Mouse (Mus musculus) 3T3-L1 (cell line): Measurements from ENCODE around the gene Kxd1.

Source experiments
- DNase-seq: peaks from one replicate; pipeline ENCODE4 v3.0.0-alpha.2; 2015; ENCODE audit warnings: low read depth, low spot score

Gene Kxd1

GRCm38 (mm10) chr8:70527512-70528181, at the start of gene Kxd1, which contains the start of gene Fkbp8:
TSS of gene Kxd1 (minus strand) at chr8:70527956.
TSS of gene Fkbp8 (plus strand) at chr8:70527724.
- DNase-seq: peak; percentile 94

GRCm38 (mm10) chr8:70577207-70577606, 49.5 kb upstream of the Kxd1 start:
- DNase-seq: no peak

- DNase-seq: peak; percentile 57
These were observed 47.2 kb upstream of the Kxd1 start for GRCm38 (mm10) chr8:70574915-70575314.

- no peak for DNase-seq
These were observed 46.5 kb upstream of the Kxd1 start for GRCm38 (mm10) chr8:70574302-70574701.

GRCm38 (mm10) chr8:70570990-70571389, 43.2 kb upstream of the Kxd1 start:
- DNase-seq: no peak

GRCm38 (mm10) chr8:70570360-70570759, 42.6 kb upstream of the Kxd1 start:
- DNase-seq: no peak

GRCm38 (mm10) chr8:70565561-70565960, 37.8 kb upstream of the Kxd1 start:
- no peak for DNase-seq

- DNase-seq: no peak
These were observed 37.0 kb upstream of the Kxd1 start for GRCm38 (mm10) chr8:70564696-70565235.

GRCm38 (mm10) chr8:70563763-70564387, 36.1 kb upstream of the Kxd1 start:
- DNase-seq: no peak

- DNase-seq: no peak
These were observed 35.0 kb upstream of the Kxd1 start for GRCm38 (mm10) chr8:70562802-70563201.

- DNase-seq: peak; percentile 77
These were observed 34.2 kb upstream of the Kxd1 start for GRCm38 (mm10) chr8:70561809-70562535.

- DNase-seq: no peak
These were observed 33.6 kb upstream of the Kxd1 start for GRCm38 (mm10) chr8:70561357-70561756.

- no peak for DNase-seq
These were observed 32.8 kb upstream of the Kxd1 start for GRCm38 (mm10) chr8:70560564-70560963.

GRCm38 (mm10) chr8:70560096-70560495, 32.3 kb upstream of the Kxd1 start:
- peak; percentile 76 for DNase-seq

- DNase-seq: peak; percentile 57
These were observed 31.2 kb upstream of the Kxd1 start for GRCm38 (mm10) chr8:70558983-70559382.

GRCm38 (mm10) chr8:70558334-70558733, 30.6 kb upstream of the Kxd1 start:
- DNase-seq: no peak

GRCm38 (mm10) chr8:70555079-70555747, 27.5 kb upstream of the Kxd1 start:
- no peak for DNase-seq

- DNase-seq: peak; percentile 74
These were observed 26.0 kb upstream of the Kxd1 start for GRCm38 (mm10) chr8:70553740-70554139.

GRCm38 (mm10) chr8:70552836-70553235, 25.1 kb upstream of the Kxd1 start:
- peak; percentile 49 for DNase-seq

GRCm38 (mm10) chr8:70551558-70552161, 23.9 kb upstream of the Kxd1 start:
- no peak for DNase-seq

GRCm38 (mm10) chr8:70549412-70550184, 21.8 kb upstream of the Kxd1 start:
- DNase-seq: no peak
